Mouse (Mus musculus): ENCODE results near the gene Galnt2. TPM values are rescaled to one million over a fixed set of nuclear protein-coding genes. Genes with fewer than 3 reads are reported as not detected.

Gene Galnt2
- total RNA-seq, 2 experiments from 2014 or later: 0.51 to 26.9 TPM

DNA sequence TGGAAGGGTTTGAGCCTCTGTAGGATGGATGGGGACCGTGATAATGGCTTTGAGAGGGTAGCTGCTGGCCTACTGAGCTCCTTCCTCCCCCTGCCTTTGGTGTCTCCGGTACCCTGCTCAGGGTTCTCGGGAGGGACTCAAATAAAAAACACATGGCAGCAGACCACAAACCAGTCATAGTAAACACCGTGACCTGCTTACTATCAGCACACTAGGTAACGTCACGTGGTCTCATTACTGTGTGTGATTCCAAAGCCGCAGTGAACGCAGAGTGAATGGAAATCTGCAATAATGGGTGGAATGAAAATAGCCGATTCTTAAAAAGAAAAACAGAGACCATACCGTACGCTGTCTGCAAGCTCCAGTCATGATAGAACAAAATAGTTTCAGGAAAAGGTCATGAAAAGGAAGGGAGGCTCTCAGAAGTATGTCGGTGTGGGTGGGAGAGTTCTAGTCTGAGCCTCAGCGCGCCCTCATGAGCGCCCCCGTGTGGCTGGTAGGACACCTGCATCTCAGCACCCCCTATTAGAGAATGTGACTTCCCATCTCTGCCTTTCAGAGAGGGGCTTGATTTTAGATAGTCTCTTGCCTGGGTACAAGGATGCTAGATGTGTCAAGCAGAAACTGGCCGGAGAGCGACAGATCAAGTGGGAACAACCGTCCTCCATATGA lies 115.8 kb downstream of the Galnt2 start:
- ATAC-seq (replicated peaks; ENCODE audit: low FRiP score, poor library complexity, severe bottlenecking): 0 out of 2 replicates have a peak, but pooled peaks have one; percentile 60

DNA sequence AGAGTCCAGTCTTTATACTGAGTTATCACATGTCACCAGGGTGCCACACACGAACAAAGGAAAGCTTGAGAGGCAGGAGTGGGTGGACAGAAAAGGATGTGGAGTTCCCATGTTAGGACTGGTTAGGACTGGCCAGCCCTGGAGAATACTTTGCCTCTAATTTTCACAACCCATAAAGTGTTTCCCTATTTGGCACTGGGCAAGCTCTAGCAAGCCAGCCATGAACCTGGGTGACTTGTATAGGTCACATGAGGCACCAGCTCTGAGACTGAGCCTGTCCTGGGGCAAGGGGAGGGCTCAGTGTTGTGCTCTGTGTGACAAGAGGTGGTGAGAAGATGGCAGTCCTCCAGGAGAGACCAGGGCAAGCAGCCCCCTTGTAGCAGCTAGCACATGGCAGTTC lies 116.9 kb downstream of the Galnt2 start:
- no peak for ATAC-seq (replicated peaks; ENCODE audit: low FRiP score, poor library complexity, severe bottlenecking)

DNA sequence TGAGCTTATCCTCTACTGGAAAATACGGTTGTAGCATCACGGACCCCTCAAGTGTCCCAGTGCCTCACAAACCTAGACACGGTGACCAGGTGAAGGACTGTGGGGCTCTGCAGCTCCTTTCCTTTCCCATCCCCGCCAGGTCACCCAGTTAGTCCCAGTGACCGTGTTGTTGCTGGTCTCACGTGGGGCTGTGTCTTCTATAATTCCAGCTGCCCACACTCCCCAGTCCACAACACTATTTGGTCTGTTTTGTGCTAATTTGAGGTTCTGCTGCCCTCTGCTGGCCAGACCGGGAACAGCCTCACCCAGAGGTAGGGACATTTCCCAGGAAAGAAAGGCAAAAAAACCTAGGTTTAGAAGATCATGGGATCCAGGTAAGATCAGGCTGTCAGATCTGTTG lies 118.5 kb downstream of the Galnt2 start:
- peak; percentile 63; the same call in 1 of the 2 replicates for ATAC-seq (replicated peaks; ENCODE audit: low FRiP score, poor library complexity, severe bottlenecking)

- ATAC-seq (replicated peaks; ENCODE audit: low FRiP score, poor library complexity, severe bottlenecking): no peak
Measured at GRCm38 (mm10) chr8:124351636-124352035, 120.4 kb downstream of the Galnt2 start.

GRCm38 (mm10) chr8:124360911-124361310 lies 129.7 kb downstream of the Galnt2 start:
- no peak for ATAC-seq (replicated peaks; ENCODE audit: low FRiP score, poor library complexity, severe bottlenecking)

DNA sequence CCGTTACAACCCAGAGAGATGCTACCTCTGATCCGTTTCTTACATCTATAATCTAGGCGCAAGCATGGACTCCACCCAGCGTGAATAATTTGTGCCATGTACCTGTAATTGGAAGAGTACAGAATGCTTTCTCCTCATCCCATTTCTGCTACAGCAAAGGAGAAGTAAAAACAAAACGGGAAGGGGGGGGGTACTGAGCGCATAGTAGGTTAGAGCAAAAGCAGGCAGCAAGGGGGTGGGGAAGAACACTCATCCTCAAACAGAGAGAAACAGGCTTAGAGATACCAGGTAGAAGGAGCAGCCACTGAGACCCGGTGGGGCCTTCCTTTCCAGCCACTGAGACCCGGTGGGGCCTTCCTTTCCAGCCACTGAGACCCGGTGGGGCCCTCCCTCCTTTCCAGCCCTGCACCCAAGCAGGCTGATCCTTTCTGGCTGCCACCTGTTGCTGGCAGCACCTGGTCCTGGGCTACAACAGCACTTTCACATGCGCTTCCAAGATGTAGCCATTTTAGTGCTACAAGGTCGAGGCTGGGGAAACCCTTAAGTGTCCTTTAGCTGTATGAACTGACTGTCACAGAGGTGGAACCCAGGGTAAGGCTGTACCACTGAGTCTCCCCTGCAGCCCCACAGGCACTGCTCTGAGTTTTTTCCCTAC lies 130.7 kb downstream of the Galnt2 start:
- ATAC-seq (replicated peaks; ENCODE audit: low FRiP score, poor library complexity, severe bottlenecking): no peak

DNA sequence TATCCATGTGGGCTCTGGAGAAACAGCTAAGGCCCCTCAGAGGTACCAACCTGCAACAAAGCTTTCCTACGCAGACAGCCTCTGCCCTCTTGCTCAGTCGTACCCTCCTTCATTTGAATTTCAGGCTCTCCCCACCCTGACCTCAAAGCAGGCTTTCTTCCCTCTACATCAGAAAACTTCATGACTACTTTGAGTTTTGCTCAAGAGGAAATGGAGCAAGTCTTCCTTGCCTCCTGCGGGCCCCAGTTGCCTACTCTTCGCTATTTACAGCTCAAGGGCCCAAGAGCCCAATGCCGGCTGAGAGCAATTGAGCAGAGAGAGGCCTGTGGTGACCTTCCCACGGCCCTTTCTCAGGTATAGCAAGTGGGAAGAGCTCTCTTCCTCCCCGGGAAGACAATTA lies 131.4 kb downstream of the Galnt2 start:
- ATAC-seq (replicated peaks; ENCODE audit: low FRiP score, poor library complexity, severe bottlenecking): no peak

- no peak for ATAC-seq (replicated peaks; ENCODE audit: low FRiP score, poor library complexity, severe bottlenecking)
Measured at GRCm38 (mm10) chr8:124363337-124363736, 132.1 kb downstream of the Galnt2 start.

- peak; percentile 74 for ATAC-seq (replicated peaks; ENCODE audit: low FRiP score, poor library complexity, severe bottlenecking)
Measured at GRCm38 (mm10) chr8:124368213-124368612, 137.0 kb downstream of the Galnt2 start.

- ATAC-seq (replicated peaks; ENCODE audit: low FRiP score, poor library complexity, severe bottlenecking): no peak
Measured at GRCm38 (mm10) chr8:124370422-124371183, 139.4 kb downstream of the Galnt2 start.

GRCm38 (mm10) chr8:124371410-124372123 lies 140.4 kb downstream of the Galnt2 start:
- ATAC-seq (replicated peaks; ENCODE audit: low FRiP score, poor library complexity, severe bottlenecking): no peak

DNA sequence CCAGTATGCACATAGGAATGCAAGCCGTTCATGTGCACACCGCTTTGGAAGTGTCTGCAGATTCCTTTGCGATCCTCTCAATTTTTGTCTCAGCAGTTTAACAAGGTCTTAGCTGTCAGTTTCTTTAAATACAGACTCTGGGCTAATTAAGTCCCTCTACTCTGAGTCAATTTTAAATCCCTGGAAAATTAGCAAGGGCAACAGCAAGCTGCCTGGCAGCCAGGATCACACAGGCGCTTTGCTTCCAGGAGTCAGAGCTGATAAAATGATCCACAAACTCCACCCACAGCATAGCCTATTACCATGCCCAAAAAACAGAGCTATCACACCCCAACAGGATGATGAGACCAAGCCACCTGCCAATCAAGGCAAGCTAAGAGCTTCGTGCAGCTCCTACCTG lies 142.6 kb downstream of the Galnt2 start:
- no peak for ATAC-seq (replicated peaks; ENCODE audit: low FRiP score, poor library complexity, severe bottlenecking)

GRCm38 (mm10) chr8:124375168-124375567 lies 144.0 kb downstream of the Galnt2 start:
- ATAC-seq (replicated peaks; ENCODE audit: low FRiP score, poor library complexity, severe bottlenecking): no peak

DNA sequence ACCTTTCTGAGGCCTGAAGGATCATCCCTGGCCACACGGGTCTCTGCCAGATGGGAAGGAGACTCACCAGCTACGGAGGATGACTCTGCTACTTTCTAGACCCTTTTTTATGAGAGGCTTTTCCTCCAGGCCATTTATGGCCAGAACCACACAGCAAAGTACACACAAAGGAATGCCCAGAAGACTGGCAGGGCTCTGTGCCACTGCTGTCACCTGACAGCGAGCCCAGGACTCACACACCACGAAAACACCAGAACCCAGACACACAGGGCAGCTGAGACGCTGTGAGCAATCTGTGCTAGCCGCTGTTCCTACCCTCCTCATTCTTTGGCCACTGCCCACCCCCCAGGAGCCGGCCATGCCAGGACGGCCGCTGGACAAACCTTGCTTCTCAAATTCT lies 144.5 kb downstream of the Galnt2 start:
- no peak for ATAC-seq (replicated peaks; ENCODE audit: low FRiP score, poor library complexity, severe bottlenecking)

GRCm38 (mm10) chr8:124376406-124376805 lies 145.2 kb downstream of the Galnt2 start:
- no peak for ATAC-seq (replicated peaks; ENCODE audit: low FRiP score, poor library complexity, severe bottlenecking)

DNA sequence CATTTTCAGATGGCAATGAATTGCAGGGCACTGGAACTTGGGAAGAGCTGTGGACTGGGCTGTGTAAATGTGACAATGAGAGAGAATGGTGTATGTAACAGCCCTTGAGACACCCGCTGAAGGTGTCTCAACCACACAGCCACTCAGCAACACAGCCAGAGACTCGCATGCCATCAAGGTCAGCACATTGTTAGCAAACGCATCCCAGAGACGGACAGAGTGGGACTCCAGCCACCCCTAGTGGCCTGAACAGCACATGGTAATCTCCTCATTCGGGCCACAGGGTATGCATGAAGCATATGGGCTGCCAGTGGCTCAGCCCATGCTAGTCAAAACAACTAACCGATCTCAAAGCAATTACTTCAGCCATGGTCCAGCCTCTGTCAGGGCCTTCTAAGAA lies 148.1 kb downstream of the Galnt2 start:
- no peak for ATAC-seq (replicated peaks; ENCODE audit: low FRiP score, poor library complexity, severe bottlenecking)

- no peak for ATAC-seq (replicated peaks; ENCODE audit: low FRiP score, poor library complexity, severe bottlenecking)
Measured at GRCm38 (mm10) chr8:124382235-124382634, 151.0 kb downstream of the Galnt2 start.

DNA sequence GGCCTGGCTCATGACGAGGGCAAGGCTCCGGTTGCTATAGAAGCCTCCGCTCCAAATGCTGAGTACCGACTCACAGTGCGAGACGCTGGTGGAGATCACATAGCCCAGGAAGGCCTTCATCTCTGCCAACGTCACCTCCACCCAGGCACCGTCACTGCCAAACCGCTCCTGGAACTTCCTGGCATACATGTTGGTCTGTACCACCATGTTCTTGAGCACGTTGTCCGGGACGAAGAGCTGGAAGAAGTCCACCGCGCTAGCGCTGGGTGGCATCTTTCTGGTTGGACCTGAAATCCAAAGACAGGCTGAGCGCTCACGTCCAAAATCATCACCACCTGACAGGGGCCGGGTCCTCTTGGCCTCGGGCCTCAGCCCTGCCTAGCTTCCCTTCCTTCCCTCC lies 153.1 kb downstream of the Galnt2 start:
- ATAC-seq (replicated peaks; ENCODE audit: low FRiP score, poor library complexity, severe bottlenecking): no peak

DNA sequence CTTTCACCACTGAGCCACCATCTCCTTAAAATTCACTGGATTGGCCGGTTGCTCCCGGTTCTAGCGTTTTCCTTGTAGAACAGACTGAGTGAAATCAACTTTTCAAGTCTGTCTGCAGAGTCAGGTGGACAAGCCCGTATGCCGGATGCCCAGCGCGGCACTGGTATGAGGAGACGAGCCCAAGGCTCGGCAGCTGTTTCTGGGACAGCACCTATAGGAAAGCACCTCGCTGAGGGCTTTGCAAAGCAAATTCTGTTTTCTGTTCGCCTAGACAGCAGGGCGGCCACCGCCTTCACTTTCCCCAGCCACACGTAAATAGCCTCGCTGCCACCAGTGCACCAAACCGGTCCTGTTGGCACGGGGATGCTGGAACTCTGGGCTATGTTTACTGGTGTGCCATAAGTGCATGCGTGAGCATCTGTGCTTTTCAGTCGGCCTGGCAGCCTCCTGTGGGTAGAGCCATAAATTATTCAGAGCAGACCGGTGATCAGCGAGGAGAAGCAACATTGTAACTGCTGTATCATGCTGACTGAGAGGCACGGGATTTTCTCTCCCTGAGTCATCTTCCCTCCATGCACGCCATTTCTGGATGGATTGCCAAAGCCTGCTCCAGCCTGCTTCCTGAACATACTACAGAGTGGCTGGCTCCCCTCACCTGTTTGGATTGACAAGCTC lies 155.2 kb downstream of the Galnt2 start:
- ATAC-seq (replicated peaks; ENCODE audit: low FRiP score, poor library complexity, severe bottlenecking): no peak

DNA sequence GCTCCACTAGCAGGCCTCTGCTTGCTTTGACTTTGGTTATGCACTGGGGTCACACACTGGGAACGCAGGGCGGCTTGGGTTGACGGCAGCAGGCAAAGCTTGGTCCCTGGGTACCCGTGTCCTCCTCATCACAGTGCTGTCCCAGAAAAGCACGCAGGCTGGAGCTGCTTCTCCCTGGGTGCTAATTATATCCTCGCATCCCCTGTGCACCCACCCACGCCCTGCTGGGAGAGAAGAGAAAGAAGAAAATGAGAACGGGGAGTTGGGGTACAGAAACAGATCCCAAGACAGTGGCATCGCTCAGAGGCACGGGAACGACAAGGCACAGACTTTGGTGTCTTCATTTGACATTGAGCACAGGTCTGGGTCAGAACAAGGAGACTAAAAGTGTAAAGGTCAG lies 158.3 kb downstream of the Galnt2 start:
- no peak for ATAC-seq (replicated peaks; ENCODE audit: low FRiP score, poor library complexity, severe bottlenecking)
